Mouse (Mus musculus): ENCODE data around the gene Ptf1a.

- peak; percentile 78 for TF ChIP-seq CTCF (IDR thresholded peaks at IDR 0.05)
- TF ChIP-seq POLR2A (IDR thresholded peaks at IDR 0.05; ENCODE audit: insufficient read depth, low read depth, low read length) = no peak
Observed at GRCm38 (mm10) chr2:19415063-19415521, 30.4 kb upstream of the Ptf1a start.

Data from heart, adult 2 months (tissue).